Mouse (Mus musculus) stomach, embryonic 16.5 days (tissue): Measurements from ENCODE around the gene Rab5c. TPM values are rescaled to one million over a fixed set of nuclear protein-coding genes. Genes with fewer than 3 reads are reported as not detected.

Experiments used
- ATAC-seq: fragments of 200-750 bp; cut with Nextera tagmentation; 2 replicates; pipeline ENCODE4 v1.8.0; 2017; ENCODE audit warnings: moderate number of reproducible peaks, moderate TSS enrichment; ENCODE audit not compliant: insufficient read depth, low FRiP score
- H3K27ac ChIP-seq: fragments of 300-500 bp; sonication (generic); 2 replicates; pipeline ENCODE4 v1.5.1; 2014; ENCODE audit warnings: low read length
- H3K27me3 ChIP-seq: fragments of 300-500 bp; sonication (generic); 2 replicates; pipeline ENCODE4 v1.6.1; 2014; ENCODE audit warnings: low read length, control low read depth, mixed read lengths; ENCODE audit not compliant: control insufficient read depth, insufficient read depth
- H3K36me3 ChIP-seq: fragments of 300-500 bp; sonication (generic); 2 replicates; pipeline ENCODE4 v1.6.1; 2014; ENCODE audit warnings: low read length; ENCODE audit not compliant: control insufficient read depth, insufficient read depth
- H3K4me1 ChIP-seq: fragments of 300-500 bp; sonication (generic); 2 replicates; pipeline ENCODE4 v1.6.1; 2014; ENCODE audit warnings: low read length, control low read depth, mixed read lengths; ENCODE audit not compliant: control insufficient read depth, insufficient read depth
- H3K4me2 ChIP-seq: fragments of 300-500 bp; sonication (generic); 2 replicates; pipeline ENCODE4 v1.6.1; 2014; ENCODE audit warnings: low read depth, low read length, mixed read lengths
- H3K4me3 ChIP-seq: fragments of 300-500 bp; sonication (generic); replicated peaks from 2 replicates; pipeline ENCODE4 v1.5.1; 2014; ENCODE audit warnings: mild to moderate bottlenecking, low read length
- H3K9ac ChIP-seq: fragments of 300-500 bp; sonication (generic); 2 replicates; pipeline ENCODE4 v1.6.1; 2014; ENCODE audit warnings: low read length
- H3K9me3 ChIP-seq: fragments of 300-500 bp; sonication (generic); replicated peaks from 2 replicates; pipeline ENCODE4 v1.6.1; 2016; ENCODE audit warnings: low read length, control low read depth; ENCODE audit not compliant: control insufficient read depth
- WGBS: fragments of 180-500 bp; shearing (Covaris S2); extraction: QIAGEN DNeasy Blood & Tissue Kit; methylation state at CpG from one replicate; pipeline ENCODE4 v1.1.7; 2014; 5-methylcytosine and 5-hydroxymethylcytosine counted together
- polyA plus RNA-seq: library from polyadenylated mRNA; unstranded; fragments of >200 nt; fragmentation: Nextera tagmentation; extraction: Ambion mirVana; gene quantifications from 2 replicates; pipeline ENCODE4 v1.2.1, GENCODE M21; 2015

The Rab5c gene
- polyA plus RNA-seq, 1 experiment from 2014 or later, result 33.9 TPM

DNA sequence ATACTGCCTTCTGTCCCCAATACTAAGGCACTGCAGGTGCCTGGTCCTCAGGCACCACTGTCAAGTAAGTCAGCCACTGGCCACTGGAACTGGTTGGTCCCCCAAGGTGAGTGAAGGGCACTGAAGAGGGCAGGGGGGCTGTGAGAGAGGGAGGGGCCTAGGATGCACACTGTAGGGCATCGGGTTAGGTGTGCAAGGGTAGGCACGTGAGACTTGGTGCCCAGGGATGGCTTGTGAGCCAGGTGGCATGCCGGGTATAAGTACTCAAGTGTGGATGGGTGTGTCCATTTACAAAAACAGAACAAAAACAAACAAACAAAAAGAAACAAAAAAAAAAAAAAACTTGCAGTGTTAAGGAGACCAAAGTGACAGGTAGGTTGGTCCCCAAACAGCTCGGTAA is 49.6 kb downstream of the Rab5c start:
- no peak overlapping the region for H3K4me2 ChIP-seq
- H3K9me3 ChIP-seq, result no peaks in the 10 kb centered on the region
- no peak for ATAC-seq
- H3K36me3 ChIP-seq, result no peaks in the 10 kb centered on the region
- H3K4me3 ChIP-seq, result no peak overlapping the region
- H3K27ac ChIP-seq, result no peak overlapping the region
- WGBS, result 74% methylated on average over 4 of the region's 4 CpGs
- peaks cover 8% of the 10 kb centered on the region; the same call in 1 of the 2 replicates for H3K27me3 ChIP-seq
- no peak overlapping the region for H3K9ac ChIP-seq
- H3K4me1 ChIP-seq, result peaks cover 4% of the 10 kb centered on the region; the same call in 1 of the 2 replicates

DNA sequence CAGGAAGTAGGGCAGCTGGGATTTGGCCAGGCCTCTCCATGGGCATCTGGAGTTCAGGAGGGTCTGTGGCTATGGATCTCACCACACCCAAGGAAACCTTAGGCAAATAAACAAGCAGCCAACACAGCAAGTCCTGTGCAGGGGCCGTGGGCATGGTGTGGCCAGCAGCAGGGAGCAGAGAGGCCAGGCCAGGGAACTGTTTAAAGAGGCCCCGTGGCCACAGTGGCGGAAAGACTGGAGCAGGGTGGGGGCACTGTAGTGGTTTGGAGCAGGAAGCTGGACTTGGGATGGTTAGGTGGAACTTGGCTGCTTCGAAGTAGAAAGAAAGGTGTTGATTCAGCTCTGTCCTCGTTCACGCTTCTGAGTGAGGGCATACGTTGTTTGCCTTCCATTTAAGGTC is 50.8 kb downstream of the Rab5c start:
- Histone ChIP-seq H3K9ac (no peak overlapping the region), H3K4me3 (no peak overlapping the region), H3K27ac (no peak overlapping the region), H3K27me3 (no peaks in the 10 kb centered on the region), H3K36me3 (no peaks in the 10 kb centered on the region), H3K9me3 (no peaks in the 10 kb centered on the region), H3K4me1 (peaks cover 3% of the 10 kb centered on the region; the same call in 1 of the 2 replicates), H3K4me2 (no peak overlapping the region)
- 62% methylated on average over 7 of the region's 7 CpGs for WGBS
- no peak for ATAC-seq

DNA sequence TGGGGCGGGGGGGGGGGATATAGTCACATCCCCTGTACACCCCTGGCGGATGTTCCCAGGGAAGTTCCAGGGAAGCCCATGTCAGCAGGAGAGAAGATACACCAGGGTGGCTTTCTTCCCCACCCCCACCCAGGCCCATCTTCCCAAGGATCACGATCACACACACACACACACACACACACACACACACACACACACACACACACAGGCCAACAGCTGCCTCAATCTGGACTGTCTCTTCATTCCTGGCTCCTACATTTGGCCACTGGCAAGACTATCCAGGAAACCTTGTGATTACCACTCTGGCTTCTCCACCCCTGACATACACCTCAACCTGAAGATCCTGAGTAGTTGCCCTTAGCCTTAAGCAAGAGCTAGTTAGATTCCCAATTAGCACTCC is 52.6 kb downstream of the Rab5c start:
- Histone ChIP-seq H3K4me3 (no peak overlapping the region), H3K4me2 (no peak overlapping the region), H3K4me1 (no peaks in the 10 kb centered on the region), H3K9me3 (no peaks in the 10 kb centered on the region), H3K27ac (no peak overlapping the region), H3K27me3 (no peaks in the 10 kb centered on the region), H3K9ac (no peak overlapping the region), H3K36me3 (no peaks in the 10 kb centered on the region)
- whole genome bisulfite sequencing, result 70% methylated on average over 2 of the region's 3 CpGs
- no peak for ATAC-seq

DNA sequence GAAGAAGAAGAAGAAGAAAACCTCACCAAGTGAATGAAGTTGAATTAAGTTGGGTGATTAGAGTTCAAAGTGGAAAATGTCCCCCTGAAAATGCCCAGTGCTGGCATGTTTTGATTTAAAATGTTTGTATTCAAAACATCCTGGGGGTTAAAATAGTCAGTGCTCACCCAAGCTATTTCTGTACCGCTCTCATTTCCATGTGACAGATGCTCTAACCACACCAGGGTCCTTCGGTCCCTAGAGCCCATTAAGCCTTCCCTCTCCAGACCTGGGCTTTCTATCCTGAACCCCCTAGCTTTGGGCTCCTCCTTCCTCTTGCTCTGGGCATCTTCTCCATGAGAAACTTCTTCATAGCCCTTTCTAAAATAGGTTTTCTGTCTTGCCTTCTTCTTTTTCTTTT is 53.9 kb downstream of the Rab5c start:
- Histone ChIP-seq H3K4me1 (no peaks in the 10 kb centered on the region), H3K27me3 (no peaks in the 10 kb centered on the region), H3K9ac (no peak overlapping the region), H3K27ac (no peak overlapping the region), H3K4me2 (no peak overlapping the region), H3K9me3 (no peaks in the 10 kb centered on the region), H3K36me3 (no peaks in the 10 kb centered on the region), H3K4me3 (no peak overlapping the region)
- WGBS, result 78% methylated on average over 2 of the region's 2 CpGs
- ATAC-seq, result no peak

DNA sequence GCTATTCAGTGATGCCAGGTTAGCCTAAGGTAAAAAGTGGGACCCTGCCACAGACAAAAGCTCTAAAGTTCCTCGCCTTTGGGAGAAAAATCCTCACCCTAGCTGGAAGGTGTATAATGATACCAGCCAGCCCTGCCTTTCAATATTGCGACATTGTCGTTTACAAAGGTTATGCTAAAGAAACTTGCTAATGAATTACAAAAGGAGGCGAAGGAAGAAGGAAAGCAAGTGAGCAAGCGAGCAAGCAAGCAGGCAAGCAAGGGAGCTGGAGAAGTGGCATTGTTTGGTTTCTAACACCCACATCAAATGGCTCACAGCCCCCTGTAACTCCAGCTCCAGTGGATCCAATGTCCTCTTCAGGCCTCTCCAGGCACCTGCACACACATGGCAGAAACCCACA is 55.5 kb downstream of the Rab5c start:
- Histone ChIP-seq H3K9ac (no peak overlapping the region), H3K27me3 (no peaks in the 10 kb centered on the region), H3K27ac (no peak overlapping the region), H3K4me3 (no peak overlapping the region), H3K4me2 (no peak overlapping the region), H3K4me1 (no peaks in the 10 kb centered on the region), H3K9me3 (no peaks in the 10 kb centered on the region), H3K36me3 (no peaks in the 10 kb centered on the region)
- ATAC-seq, result no peak
- WGBS, result 79% methylated on average over 5 of the region's 5 CpGs

DNA sequence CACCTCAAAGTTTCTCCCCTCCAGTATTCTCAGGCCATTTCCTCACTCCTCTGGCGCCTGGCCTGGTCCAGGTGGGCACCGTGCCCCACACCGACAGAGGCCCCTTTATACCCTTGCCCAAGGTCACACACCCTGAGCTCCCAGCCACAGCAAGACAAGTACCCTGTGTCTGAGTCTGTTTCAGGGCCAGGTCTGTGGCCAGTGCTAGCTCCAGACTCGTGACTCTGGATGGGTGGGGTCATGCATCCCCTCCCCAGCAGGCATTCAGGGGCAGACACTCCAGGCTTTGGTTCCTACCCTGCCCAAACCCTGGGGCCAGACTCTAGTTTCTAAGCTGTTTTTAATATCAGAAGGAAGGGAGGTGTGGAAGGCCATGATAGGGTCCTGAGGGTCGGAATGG is 56.2 kb downstream of the Rab5c start:
- H3K9ac ChIP-seq, result no peak overlapping the region
- 77% methylated on average over 5 of the region's 5 CpGs for WGBS

DNA sequence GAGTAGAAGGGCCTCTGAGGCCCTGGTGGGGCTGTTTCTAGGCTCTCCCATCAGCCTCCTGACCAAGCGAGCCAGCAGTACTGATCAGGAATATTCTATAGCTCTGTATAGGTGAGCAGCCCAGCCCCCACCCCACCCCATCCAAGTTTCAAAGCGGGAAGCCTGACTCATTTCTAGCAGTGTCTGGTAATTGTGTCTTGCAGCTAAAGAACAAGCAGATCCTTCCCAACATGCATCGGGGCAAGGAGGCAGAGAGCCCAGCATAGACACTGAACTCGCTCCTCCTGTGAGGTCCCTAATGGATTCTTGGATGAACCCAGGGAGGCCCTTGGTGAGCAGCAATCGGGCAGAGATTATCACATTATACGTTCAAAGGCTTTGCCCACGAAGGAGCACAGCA is 60.2 kb downstream of the Rab5c start:
- Histone ChIP-seq H3K27me3 (peaks cover 10% of the 10 kb centered on the region; the same call in 1 of the 2 replicates), H3K4me1 (no peaks in the 10 kb centered on the region), H3K9ac (no peak overlapping the region), H3K36me3 (no peaks in the 10 kb centered on the region), H3K4me2 (no peak overlapping the region), H3K9me3 (no peaks in the 10 kb centered on the region), H3K27ac (no peak overlapping the region), H3K4me3 (no peak overlapping the region)
- ATAC-seq, result 0 out of 2 replicates have a peak, but pooled peaks have one; percentile 35
- WGBS, result 47% methylated on average over 7 of the region's 7 CpGs

More for the DNA sequence above, 56.2 kb downstream of the Rab5c start:
- Histone ChIP-seq H3K27me3 (no peaks in the 10 kb centered on the region), H3K4me3 (no peak overlapping the region), H3K4me2 (no peak overlapping the region), H3K9me3 (no peaks in the 10 kb centered on the region), H3K4me1 (no peaks in the 10 kb centered on the region), H3K36me3 (no peaks in the 10 kb centered on the region), H3K27ac (no peak overlapping the region)
- ATAC-seq, result no peak

DNA sequence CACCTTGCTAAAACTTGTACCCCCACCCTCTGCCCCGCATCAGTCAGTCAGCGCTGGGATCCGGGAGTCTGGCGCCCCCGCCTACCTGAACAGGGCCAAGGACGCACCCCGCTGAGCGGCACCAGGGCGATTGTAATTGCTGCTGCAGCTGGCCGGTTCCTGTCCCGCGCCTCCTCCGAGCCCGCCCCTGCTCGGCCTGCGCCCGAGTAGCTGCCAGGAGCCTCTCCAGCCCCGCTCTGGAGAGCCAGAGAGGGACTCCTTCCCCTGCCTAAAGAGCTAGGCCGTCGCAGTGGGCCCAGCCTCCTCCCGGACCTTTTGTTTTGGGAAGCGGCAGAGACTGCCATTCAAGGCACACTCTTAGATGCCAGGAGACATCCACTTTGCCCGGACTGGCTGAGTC is 64.8 kb downstream of the Rab5c start:
- H3K4me1 ChIP-seq, result no peaks in the 10 kb centered on the region
- no peaks in the 10 kb centered on the region for H3K9me3 ChIP-seq
- H3K9ac ChIP-seq, result peak overlapping the region; percentile 65
- H3K36me3 ChIP-seq, result no peaks in the 10 kb centered on the region
- peak overlapping the region; percentile 36 for H3K4me2 ChIP-seq
- ATAC-seq, result peak; percentile 21; the same call in 1 of the 2 replicates
- H3K4me3 ChIP-seq, result no peak overlapping the region
- WGBS, result 8% methylated on average over 23 of the region's 23 CpGs
- H3K27ac ChIP-seq, result no peak overlapping the region
- peaks cover 10% of the 10 kb centered on the region; the same call in 1 of the 2 replicates for H3K27me3 ChIP-seq

DNA sequence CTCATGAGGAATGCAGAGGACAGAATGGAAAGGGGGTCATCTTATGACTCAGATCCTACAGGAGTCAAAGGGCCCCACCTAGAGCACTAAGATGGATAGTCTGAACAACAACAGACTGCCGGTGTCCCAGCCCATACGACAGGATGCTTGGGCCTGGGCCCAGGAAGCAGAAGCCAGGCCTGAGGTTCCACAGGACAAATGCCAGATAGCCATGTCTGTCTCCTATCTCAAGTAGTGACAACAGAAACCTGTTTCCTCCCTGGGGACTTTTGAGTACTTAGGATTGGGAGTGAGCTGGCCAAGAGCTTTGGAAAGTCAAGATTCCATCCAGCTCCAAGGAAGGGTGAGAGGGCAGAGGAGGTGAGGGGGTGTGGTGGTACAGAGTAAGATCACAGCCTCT is 66.1 kb downstream of the Rab5c start:
- ATAC-seq, result no peak
- Histone ChIP-seq H3K4me3 (no peak overlapping the region), H3K36me3 (no peaks in the 10 kb centered on the region), H3K9me3 (no peaks in the 10 kb centered on the region), H3K27me3 (peaks cover 10% of the 10 kb centered on the region; the same call in 1 of the 2 replicates), H3K9ac (no peak overlapping the region), H3K4me1 (no peaks in the 10 kb centered on the region), H3K4me2 (no peak overlapping the region), H3K27ac (no peak overlapping the region)
- 47% methylated on average over 2 of the region's 2 CpGs for WGBS

DNA sequence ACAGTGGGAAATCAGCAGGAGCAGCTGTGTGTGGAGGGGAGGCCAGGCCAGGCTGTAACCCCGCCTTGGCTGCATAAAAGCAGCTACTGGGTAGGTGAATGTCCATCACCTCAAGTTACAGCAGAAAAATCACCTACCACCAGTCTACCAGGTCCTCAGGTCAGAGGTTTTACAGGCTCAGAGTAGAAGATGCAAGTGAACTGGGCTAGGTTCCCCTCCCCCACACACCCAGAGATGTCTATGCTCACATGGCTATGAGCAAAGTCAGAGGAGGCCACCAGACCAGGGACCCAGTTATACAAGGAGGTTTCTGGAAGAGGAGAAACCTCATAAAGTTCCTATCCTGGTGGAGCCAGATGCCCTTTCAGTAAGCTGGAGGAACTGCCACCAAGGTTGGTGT is 67.0 kb downstream of the Rab5c start:
- no peak overlapping the region for H3K9ac ChIP-seq
- no peak overlapping the region for H3K4me2 ChIP-seq
- no peaks in the 10 kb centered on the region for H3K9me3 ChIP-seq
- no peaks in the 10 kb centered on the region for H3K36me3 ChIP-seq
- WGBS, result 79% methylated on average over 1 of the region's 1 CpGs
- peaks cover 10% of the 10 kb centered on the region; the same call in 1 of the 2 replicates for H3K27me3 ChIP-seq
- H3K4me1 ChIP-seq, result no peaks in the 10 kb centered on the region
- H3K27ac ChIP-seq, result no peak overlapping the region
- H3K4me3 ChIP-seq, result no peak overlapping the region
- ATAC-seq, result no peak
